Mouse (Mus musculus): ENCODE data around the gene Chga. TPM values are rescaled to one million over a fixed set of nuclear protein-coding genes. Genes with fewer than 3 reads are reported as not detected.

Gene Chga
- polyA plus RNA-seq, 1 experiment from 2014 or later, result 102 TPM

DNA sequence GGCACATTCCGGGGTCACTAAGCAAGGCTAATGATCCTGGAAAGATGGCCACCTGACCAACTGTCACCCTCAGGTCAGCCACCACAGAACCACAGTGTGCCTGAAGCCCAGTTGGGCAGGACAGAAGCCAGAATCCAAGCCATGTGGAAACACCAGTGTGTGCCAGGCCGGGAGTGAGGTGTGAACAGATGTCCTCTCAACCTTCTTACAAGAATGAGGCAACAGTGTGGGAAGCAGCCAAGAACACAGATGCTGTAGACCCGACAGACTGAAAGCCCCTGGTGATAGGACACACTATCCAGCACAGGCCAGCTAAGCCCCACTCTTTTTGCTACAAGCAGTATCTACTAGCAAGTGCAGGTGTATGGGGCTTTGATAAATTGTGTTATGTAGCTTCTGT is 30.6 kb downstream of the Chga start:
- Histone ChIP-seq H3K36me3 (peaks cover 3% of the 10 kb centered on the region; the same call in 1 of the 2 replicates), H3K9ac (replicated peaks) (no peak overlapping the region), H3K9me3 (no peaks in the 10 kb centered on the region), H3K4me3 (no peak overlapping the region), H3K27ac (replicated peaks) (peak overlapping the region; percentile 70; the same call in 1 of the 2 replicates), H3K4me1 (peaks cover 25% of the 10 kb centered on the region), H3K27me3 (no peaks in the 10 kb centered on the region), H3K4me2 (replicated peaks) (no peak overlapping the region)
- ATAC-seq (replicated peaks), result peak; percentile 82
- WGBS, result 59% methylated on average over 3 of the region's 3 CpGs

DNA sequence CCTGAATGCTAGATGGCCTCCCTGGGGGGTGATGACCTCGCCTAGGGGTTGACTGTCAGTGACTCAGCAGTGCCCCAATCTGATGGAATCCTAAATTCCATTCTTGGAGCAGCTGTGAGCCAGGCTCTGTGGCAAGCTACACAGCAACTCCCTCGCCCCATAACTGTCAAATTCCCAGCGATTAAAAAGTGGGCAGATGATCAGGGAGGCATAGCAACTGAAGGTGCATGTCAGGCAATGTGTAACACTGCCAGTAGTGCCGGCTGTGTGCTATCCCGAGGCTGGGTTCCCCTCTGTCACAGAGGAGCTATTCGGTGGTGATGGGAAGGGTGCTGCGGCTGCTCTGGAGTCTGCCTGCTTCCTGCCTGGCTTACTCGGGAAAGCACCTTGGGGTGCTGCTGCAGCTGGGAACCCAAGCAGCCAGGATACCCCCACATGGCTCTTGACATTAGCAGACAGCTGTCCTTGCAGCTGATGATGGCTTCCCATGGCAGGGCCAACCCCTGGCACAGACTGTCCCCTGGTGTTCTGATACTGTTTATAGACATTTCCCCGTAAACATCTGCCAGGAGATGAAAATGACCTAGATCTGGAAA is 31.6 kb downstream of the Chga start:
- Histone ChIP-seq H3K9ac (replicated peaks) (no peak overlapping the region), H3K27ac (replicated peaks) (peak overlapping the region; percentile 70), H3K4me3 (no peak overlapping the region), H3K27me3 (no peaks in the 10 kb centered on the region), H3K36me3 (peaks cover 3% of the 10 kb centered on the region; the same call in 1 of the 2 replicates), H3K9me3 (no peaks in the 10 kb centered on the region), H3K4me1 (peaks cover 25% of the 10 kb centered on the region), H3K4me2 (replicated peaks) (no peak overlapping the region)
- ATAC-seq (replicated peaks), result no peak
- WGBS, result 63% methylated on average over 9 of the region's 9 CpGs

DNA sequence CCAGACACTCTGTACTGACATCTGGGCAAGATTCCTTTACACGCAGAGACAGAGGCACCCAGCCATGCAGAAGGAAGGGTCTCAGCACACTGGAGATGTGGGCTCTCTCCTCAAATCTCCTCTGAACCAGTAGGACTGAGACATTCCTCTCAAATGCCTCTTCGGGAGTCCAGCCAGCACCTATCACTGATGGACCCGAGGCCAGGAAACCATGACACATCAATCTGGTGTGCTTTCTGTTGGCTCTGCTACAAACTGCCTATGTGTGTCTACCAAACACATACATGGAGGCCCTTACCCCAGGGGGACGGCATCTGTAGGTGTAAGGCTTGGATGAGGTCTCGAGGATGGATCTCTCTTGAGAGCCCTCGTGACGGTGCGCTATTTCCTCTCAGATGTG is 32.3 kb downstream of the Chga start:
- no peak for ATAC-seq (replicated peaks)
- H3K27me3 ChIP-seq, result no peaks in the 10 kb centered on the region
- H3K9ac ChIP-seq (replicated peaks), result no peak overlapping the region
- H3K4me1 ChIP-seq, result peaks cover 25% of the 10 kb centered on the region
- H3K27ac ChIP-seq (replicated peaks), result peak overlapping the region; percentile 70
- H3K36me3 ChIP-seq, result peaks cover 3% of the 10 kb centered on the region; the same call in 1 of the 2 replicates
- no peak overlapping the region for H3K4me2 ChIP-seq (replicated peaks)
- H3K9me3 ChIP-seq, result no peaks in the 10 kb centered on the region
- 82% methylated on average over 8 of the region's 8 CpGs for WGBS
- H3K4me3 ChIP-seq, result no peak overlapping the region

DNA sequence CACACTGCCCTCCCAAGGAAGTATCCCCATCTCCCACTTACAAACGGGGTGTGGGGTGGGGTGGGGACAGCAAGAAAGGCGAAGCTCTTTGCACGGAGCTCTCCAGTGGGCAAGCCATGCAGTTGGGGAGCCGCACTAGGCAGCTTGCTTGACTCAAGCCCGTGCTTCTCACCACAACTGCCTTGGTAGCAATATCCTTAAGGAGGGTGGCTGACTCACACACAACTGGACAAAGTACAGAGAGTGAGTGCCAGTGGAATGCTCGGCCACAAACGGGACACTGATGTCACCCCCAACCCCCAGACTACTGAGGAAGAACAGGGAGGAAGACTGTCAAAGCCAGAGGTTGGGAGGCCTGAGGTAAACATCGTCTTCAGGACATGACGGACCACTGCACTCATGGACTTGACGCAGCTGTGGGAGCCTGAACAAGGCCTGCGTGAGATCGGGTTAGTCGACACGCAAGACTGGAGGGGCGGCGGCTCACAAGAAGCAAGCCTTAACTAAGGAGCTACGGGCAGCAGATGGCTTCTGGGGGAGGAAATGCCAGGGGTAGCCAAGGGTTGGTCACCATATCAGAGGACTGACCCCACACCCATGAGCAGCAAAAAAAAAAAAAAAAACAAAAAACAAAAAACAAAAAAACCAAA is 36.1 kb downstream of the Chga start:
- no peaks in the 10 kb centered on the region for H3K9me3 ChIP-seq
- H3K27me3 ChIP-seq, result no peaks in the 10 kb centered on the region
- no peak overlapping the region for H3K9ac ChIP-seq (replicated peaks)
- ATAC-seq (replicated peaks), result no peak
- H3K4me2 ChIP-seq (replicated peaks), result no peak overlapping the region
- no peak overlapping the region for H3K4me3 ChIP-seq
- 93% methylated on average over 17 of the region's 17 CpGs for WGBS
- H3K27ac ChIP-seq (replicated peaks), result no peak overlapping the region
- H3K36me3 ChIP-seq, result no peaks in the 10 kb centered on the region
- H3K4me1 ChIP-seq, result peaks cover 34% of the 10 kb centered on the region

DNA sequence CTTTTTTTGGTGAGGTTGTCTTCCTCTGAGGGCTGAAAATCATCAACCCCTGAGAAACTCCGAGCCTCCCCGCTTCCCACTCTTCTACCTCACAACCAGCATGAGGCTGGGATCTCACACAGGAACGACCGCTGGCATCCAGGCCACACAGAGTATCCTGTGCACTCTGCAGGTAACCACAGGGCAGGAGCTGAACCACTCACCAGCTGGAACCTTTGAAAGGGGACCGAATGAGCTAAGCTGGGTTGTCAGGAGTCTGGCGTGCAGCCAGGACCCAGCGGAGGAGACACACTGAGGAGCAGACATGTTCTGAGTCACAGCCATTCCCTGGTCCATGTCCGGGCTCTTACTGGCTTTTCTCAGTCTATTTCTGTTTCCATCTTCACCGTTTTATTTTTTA is 38.9 kb downstream of the Chga start:
- WGBS, result 36% methylated on average over 9 of the region's 9 CpGs
- peak; percentile 71 for ATAC-seq (replicated peaks)

DNA sequence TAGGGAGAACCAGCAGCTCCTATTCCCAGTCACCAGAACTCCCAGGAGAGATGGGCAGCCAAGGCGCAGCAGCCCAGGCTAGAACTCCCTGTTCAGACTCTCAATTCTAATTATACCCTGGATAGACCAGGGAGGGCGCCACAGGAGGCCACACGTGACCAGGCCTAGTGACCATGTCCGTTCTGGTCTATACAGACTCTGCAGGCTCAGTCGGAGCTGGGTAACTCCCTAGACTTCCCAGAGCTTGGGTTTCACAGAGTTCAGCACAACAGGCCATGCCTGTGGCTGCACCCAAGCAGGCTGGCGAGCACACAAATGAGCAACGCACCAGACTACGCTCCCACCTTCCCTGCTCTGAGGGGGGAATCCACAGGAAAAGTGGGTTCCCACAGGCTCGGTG is 39.9 kb downstream of the Chga start:
- Histone ChIP-seq H3K36me3 (0 out of 2 replicates have a peak, but pooled peaks cover 4% of the 10 kb centered on the region), H3K9me3 (no peaks in the 10 kb centered on the region), H3K27me3 (no peaks in the 10 kb centered on the region), H3K4me1 (peaks cover 19% of the 10 kb centered on the region), H3K4me3 (no peak overlapping the region), H3K9ac (replicated peaks) (no peak overlapping the region), H3K27ac (replicated peaks) (peak overlapping the region; percentile 33; the same call in 1 of the 2 replicates), H3K4me2 (replicated peaks) (no peak overlapping the region)
- no peak for ATAC-seq (replicated peaks)
- 72% methylated on average over 9 of the region's 9 CpGs for WGBS

More for the DNA sequence above, 38.9 kb downstream of the Chga start:
- H3K4me3 ChIP-seq, result no peak overlapping the region
- peaks cover 17% of the 10 kb centered on the region for H3K4me1 ChIP-seq
- no peak overlapping the region for H3K4me2 ChIP-seq (replicated peaks)
- H3K9me3 ChIP-seq, result no peaks in the 10 kb centered on the region
- H3K27me3 ChIP-seq, result no peaks in the 10 kb centered on the region
- H3K27ac ChIP-seq (replicated peaks), result peak overlapping the region; percentile 33
- H3K36me3 ChIP-seq, result 0 out of 2 replicates have a peak, but pooled peaks cover 4% of the 10 kb centered on the region
- no peak overlapping the region for H3K9ac ChIP-seq (replicated peaks)

DNA sequence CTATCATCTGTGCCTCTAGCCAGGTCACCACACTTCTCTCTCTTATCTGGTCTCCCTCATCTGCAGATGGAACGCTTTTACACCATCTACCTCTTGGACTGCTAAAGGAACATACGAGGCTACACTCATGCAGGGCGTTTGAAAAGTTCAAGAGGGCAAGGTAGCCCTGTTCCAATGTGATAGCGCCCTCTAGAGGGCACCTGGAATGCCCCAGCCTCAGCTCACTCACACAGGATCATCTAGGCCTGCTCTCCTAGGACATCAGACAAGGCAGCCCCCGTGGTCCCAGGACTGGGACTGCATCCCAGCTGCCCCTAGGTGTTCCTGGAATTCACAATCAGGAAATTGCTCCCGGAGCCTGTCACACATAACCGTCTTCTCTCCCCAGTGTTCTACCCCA is 41.6 kb downstream of the Chga start:
- Histone ChIP-seq H3K9me3 (no peaks in the 10 kb centered on the region), H3K36me3 (0 out of 2 replicates have a peak, but pooled peaks cover 4% of the 10 kb centered on the region), H3K4me1 (peaks cover 29% of the 10 kb centered on the region), H3K27ac (replicated peaks) (no peak overlapping the region), H3K27me3 (no peaks in the 10 kb centered on the region), H3K4me2 (replicated peaks) (no peak overlapping the region), H3K9ac (replicated peaks) (no peak overlapping the region), H3K4me3 (no peak overlapping the region)
- WGBS, result 73% methylated on average over 7 of the region's 7 CpGs
- ATAC-seq (replicated peaks), result no peak

DNA sequence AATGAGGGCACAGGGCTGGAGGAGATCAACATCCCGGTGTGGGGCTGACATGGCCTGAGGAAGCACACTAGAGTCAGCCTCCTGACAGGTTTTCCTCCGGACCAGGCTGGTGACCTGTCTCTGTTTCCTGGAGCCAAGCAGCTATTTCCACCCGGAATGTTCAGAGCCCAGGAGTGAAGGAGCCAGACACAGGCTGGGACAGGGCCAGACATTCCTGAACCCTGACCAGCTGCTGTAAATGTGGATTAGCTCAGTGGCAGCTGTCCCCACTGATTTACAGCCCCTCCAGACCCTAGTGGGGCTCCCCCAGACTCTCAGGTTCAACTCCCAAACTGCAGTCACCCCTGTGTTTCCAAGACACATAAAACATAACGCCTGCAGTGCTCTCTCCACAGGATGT is 42.7 kb downstream of the Chga start:
- WGBS, result 74% methylated on average over 4 of the region's 4 CpGs
- ATAC-seq (replicated peaks), result no peak
- peaks cover 39% of the 10 kb centered on the region for H3K4me1 ChIP-seq

DNA sequence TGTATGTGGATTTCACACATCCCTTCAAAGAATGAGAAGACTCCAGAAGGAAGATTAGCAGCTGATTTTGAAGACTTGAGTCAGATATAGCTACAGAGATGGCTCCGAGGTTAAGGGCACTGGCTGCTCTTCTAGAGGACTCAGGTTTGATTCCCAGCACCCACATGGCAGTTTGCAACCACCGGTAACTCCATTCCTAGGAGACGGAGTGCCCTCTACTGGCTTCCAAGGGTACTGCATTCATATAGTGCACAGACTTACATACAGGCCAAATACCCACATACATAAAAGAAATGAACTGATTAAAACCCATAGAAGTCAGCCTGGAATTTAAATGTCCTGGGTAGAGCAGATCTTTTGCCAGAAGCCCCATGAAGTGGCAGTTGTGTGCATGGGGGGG is 43.8 kb downstream of the Chga start:
- Histone ChIP-seq H3K4me2 (replicated peaks) (no peak overlapping the region), H3K9me3 (no peaks in the 10 kb centered on the region), H3K36me3 (0 out of 2 replicates have a peak, but pooled peaks cover 4% of the 10 kb centered on the region), H3K27ac (replicated peaks) (no peak overlapping the region), H3K9ac (replicated peaks) (no peak overlapping the region), H3K4me3 (no peak overlapping the region), H3K27me3 (no peaks in the 10 kb centered on the region), H3K4me1 (peaks cover 41% of the 10 kb centered on the region)
- ATAC-seq (replicated peaks), result no peak
- 98% methylated on average over 3 of the region's 3 CpGs for WGBS

More for the DNA sequence above, 42.7 kb downstream of the Chga start:
- Histone ChIP-seq H3K9ac (replicated peaks) (no peak overlapping the region), H3K4me2 (replicated peaks) (no peak overlapping the region), H3K4me3 (no peak overlapping the region), H3K27me3 (no peaks in the 10 kb centered on the region), H3K36me3 (0 out of 2 replicates have a peak, but pooled peaks cover 4% of the 10 kb centered on the region), H3K9me3 (no peaks in the 10 kb centered on the region), H3K27ac (replicated peaks) (no peak overlapping the region)

DNA sequence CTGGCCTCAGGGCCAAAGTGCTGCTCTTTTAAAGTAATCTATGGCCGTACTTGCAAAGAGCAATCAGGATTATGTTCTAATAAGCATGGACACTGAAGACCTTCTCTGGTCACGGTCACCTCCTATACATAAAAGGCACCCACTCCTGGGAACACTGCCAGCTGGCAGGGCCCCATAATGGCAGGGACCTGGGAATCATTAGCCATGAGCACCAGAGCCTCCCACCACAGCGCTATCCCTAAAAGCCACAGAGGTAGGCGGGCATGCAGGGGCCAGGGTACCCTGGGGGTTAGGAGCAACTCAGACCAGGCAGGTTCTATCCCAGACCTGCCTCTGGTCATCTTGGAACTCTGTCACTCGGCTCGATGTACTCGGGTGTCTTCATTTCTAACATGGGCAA is 45.0 kb downstream of the Chga start:
- 0 out of 2 replicates have a peak, but pooled peaks cover 10% of the 10 kb centered on the region for H3K36me3 ChIP-seq
- no peak for ATAC-seq (replicated peaks)
- WGBS, result 63% methylated on average over 7 of the region's 7 CpGs
- H3K9ac ChIP-seq (replicated peaks), result no peak overlapping the region
- H3K4me3 ChIP-seq, result no peak overlapping the region
- H3K9me3 ChIP-seq, result no peaks in the 10 kb centered on the region
- H3K27ac ChIP-seq (replicated peaks), result no peak overlapping the region
- H3K4me1 ChIP-seq, result peaks cover 29% of the 10 kb centered on the region
- no peak overlapping the region for H3K4me2 ChIP-seq (replicated peaks)
- no peaks in the 10 kb centered on the region for H3K27me3 ChIP-seq

DNA sequence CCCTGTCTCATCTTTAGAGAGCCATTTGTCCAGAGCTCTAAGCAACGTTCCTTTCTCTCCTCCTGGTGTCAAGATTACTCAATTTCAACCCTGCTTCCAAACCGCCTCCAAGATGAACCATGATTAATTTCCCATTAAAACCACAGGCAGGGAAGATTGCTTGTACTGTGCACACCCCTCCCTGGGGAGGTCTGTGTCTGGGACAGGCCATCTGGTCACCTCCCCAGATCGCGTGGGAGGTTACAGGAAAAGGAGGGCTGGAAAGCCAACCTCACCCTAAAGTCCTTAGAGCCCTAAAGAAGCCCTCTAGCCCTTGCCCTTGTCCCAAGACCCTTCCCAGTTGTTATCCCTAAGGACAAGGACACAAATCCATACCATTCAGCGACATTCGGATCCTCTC is 45.6 kb downstream of the Chga start:
- Histone ChIP-seq H3K9me3 (no peaks in the 10 kb centered on the region), H3K4me1 (peaks cover 29% of the 10 kb centered on the region), H3K27me3 (no peaks in the 10 kb centered on the region), H3K36me3 (0 out of 2 replicates have a peak, but pooled peaks cover 14% of the 10 kb centered on the region), H3K27ac (replicated peaks) (no peak overlapping the region), H3K4me3 (no peak overlapping the region), H3K4me2 (replicated peaks) (no peak overlapping the region), H3K9ac (replicated peaks) (no peak overlapping the region)
- WGBS, result 84% methylated on average over 6 of the region's 6 CpGs
- no peak for ATAC-seq (replicated peaks)

DNA sequence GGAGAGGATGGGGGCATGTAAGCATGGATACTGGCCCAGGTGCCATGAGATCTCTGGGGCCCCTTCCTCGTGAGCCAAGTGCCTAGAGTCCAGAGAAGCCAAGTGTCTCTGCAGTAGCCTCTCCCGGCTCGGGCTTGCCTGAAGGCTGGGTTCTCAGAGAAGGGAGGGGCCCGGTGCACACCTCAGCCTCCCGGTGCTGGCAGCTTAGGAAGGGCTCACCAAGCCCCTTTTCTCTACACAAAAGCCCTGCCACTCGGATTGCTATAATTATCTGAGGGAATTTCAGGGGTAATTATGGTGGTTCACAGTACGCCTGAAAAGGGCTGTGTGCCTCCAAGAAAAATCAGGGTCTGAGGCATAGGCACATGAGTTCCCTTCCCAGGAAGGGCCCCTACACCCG is 47.1 kb downstream of the Chga start:
- Histone ChIP-seq H3K9ac (replicated peaks) (peak overlapping the region; percentile 13), H3K9me3 (no peaks in the 10 kb centered on the region), H3K4me3 (no peak overlapping the region), H3K27me3 (no peaks in the 10 kb centered on the region), H3K36me3 (0 out of 2 replicates have a peak, but pooled peaks cover 14% of the 10 kb centered on the region), H3K4me2 (replicated peaks) (peak overlapping the region; percentile 7; the same call in 1 of the 2 replicates), H3K27ac (replicated peaks) (peak overlapping the region; percentile 75), H3K4me1 (peaks cover 29% of the 10 kb centered on the region)
- 4% methylated on average over 8 of the region's 8 CpGs for WGBS
- peak; percentile 80 for ATAC-seq (replicated peaks)

All from forebrain, embryonic 15.5 days (tissue).